Mouse (Mus musculus) intestine, postnatal 0 days (tissue): Measurements from ENCODE around the gene Gpr15. TPM values are rescaled to one million over a fixed set of nuclear protein-coding genes. Genes with fewer than 3 reads are reported as not detected.

ENCODE experiments used
- ATAC-seq: fragments of 200-750 bp; cut with Nextera tagmentation; 2 replicates; pipeline ENCODE4 v1.8.0; 2017; ENCODE audit warnings: mild to moderate bottlenecking, moderate TSS enrichment, moderate library complexity
- H3K27ac ChIP-seq: fragments of 300-500 bp; sonication (generic); 2 replicates; pipeline ENCODE4 v1.5.1; 2014; ENCODE audit warnings: mild to moderate bottlenecking, low read depth, low read length, moderate library complexity
- H3K27me3 ChIP-seq: fragments of 300-500 bp; sonication (generic); replicated peaks from 2 replicates; pipeline ENCODE4 v1.6.1; 2014; ENCODE audit warnings: low read length, mixed read lengths; ENCODE audit not compliant: control insufficient read depth, insufficient read depth
- H3K36me3 ChIP-seq: fragments of 300-500 bp; sonication (generic); 2 replicates; pipeline ENCODE4 v1.6.1; 2014; ENCODE audit warnings: mild to moderate bottlenecking, moderate library complexity; ENCODE audit not compliant: control insufficient read depth, insufficient read depth
- H3K4me1 ChIP-seq: fragments of 300-500 bp; sonication (generic); replicated peaks from 2 replicates; pipeline ENCODE4 v1.6.1; 2014; ENCODE audit warnings: antibody characterized with exemption, low read length, mixed read lengths; ENCODE audit not compliant: control insufficient read depth, insufficient read depth
- H3K4me2 ChIP-seq: fragments of 300-500 bp; sonication (generic); replicated peaks from 2 replicates; pipeline ENCODE4 v1.6.1; 2014; ENCODE audit warnings: low read depth, mild to moderate bottlenecking, moderate library complexity
- H3K4me3 ChIP-seq: fragments of 300-500 bp; sonication (generic); 2 replicates; pipeline ENCODE4 v1.5.1; 2014; ENCODE audit warnings: low read depth, low read length
- H3K9ac ChIP-seq: fragments of 300-500 bp; sonication (generic); 2 replicates; pipeline ENCODE4 v1.6.1; 2014; ENCODE audit warnings: mild to moderate bottlenecking, low read depth, low read length
- H3K9me3 ChIP-seq: fragments of 300-500 bp; sonication (generic); 2 replicates; pipeline ENCODE4 v1.6.1; 2016; ENCODE audit warnings: mixed run types; ENCODE audit not compliant: control insufficient read depth
- CTCF ChIP-seq: sonication (generic); IDR thresholded peaks from 2 replicates; pipeline ENCODE4 v1.5.1; 2016; ENCODE audit warnings: low read depth, mild to moderate bottlenecking, control low read depth, antibody characterized with exemption, moderate library complexity
- WGBS: fragments of 180-500 bp; shearing (Covaris S2); extraction: QIAGEN DNeasy Blood & Tissue Kit; methylation state at CpG from one replicate; pipeline ENCODE4 v1.1.7; 2014; 5-methylcytosine and 5-hydroxymethylcytosine counted together
- polyA plus RNA-seq: library from polyadenylated mRNA; unstranded; fragments of >200 nt; fragmentation: Nextera tagmentation; extraction: Ambion mirVana; gene quantifications from 2 replicates; pipeline ENCODE4 v1.2.1, GENCODE M21; 2015

The Gpr15 gene
- polyA plus RNA-seq, 1 experiment from 2014 or later = 0.20 TPM

DNA sequence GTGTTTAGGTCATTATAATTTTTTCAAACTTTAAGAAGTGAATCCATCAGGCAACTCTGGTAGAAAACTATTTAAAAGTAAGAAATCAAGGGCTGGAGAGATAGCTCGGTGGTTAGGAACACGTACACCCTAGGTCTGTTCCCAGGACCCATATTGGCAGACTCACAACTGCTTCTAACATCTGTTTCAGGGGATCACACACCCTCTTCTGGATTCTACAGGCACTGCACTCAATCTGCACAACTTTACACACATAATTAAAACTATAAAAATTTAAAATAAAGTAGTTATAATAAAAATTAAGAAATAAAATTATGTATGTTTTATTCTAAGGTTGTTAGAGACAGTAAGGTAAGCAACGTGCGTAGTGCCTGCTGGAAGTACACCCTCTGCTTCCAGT, 19.3 kb upstream of the Gpr15 start:
- Histone ChIP-seq H3K9me3 (no peaks in the 10 kb centered on the region), H3K4me2 (no peak overlapping the region), H3K4me3 (no peak overlapping the region), H3K27me3 (no peaks in the 10 kb centered on the region), H3K4me1 (no peaks in the 10 kb centered on the region), H3K27ac (no peak overlapping the region), H3K36me3 (peaks cover 9% of the 10 kb centered on the region; the same call in 1 of the 2 replicates), H3K9ac (no peak overlapping the region)
- WGBS = 80% methylated on average over 4 of the region's 4 CpGs
- no peak for ATAC-seq
- TF ChIP-seq CTCF = peak; percentile 49

GRCm38 (mm10) chr16:58728176-58728671, 9.4 kb upstream of the Gpr15 start:
- H3K9ac ChIP-seq = peak overlapping the region; percentile 71
- ATAC-seq = peak; percentile 77
- H3K27ac ChIP-seq = peak overlapping the region; percentile 83
- no peaks in the 10 kb centered on the region for H3K27me3 ChIP-seq
- H3K4me3 ChIP-seq = peak overlapping the region; percentile 98
- H3K4me2 ChIP-seq = peak overlapping the region; percentile 77
- no peak for TF ChIP-seq CTCF
- no peaks in the 10 kb centered on the region for H3K4me1 ChIP-seq
- no peaks in the 10 kb centered on the region for H3K9me3 ChIP-seq
- WGBS = under 1% methylated on average over 21 of the region's 31 CpGs
- peaks cover 28% of the 10 kb centered on the region for H3K36me3 ChIP-seq

DNA sequence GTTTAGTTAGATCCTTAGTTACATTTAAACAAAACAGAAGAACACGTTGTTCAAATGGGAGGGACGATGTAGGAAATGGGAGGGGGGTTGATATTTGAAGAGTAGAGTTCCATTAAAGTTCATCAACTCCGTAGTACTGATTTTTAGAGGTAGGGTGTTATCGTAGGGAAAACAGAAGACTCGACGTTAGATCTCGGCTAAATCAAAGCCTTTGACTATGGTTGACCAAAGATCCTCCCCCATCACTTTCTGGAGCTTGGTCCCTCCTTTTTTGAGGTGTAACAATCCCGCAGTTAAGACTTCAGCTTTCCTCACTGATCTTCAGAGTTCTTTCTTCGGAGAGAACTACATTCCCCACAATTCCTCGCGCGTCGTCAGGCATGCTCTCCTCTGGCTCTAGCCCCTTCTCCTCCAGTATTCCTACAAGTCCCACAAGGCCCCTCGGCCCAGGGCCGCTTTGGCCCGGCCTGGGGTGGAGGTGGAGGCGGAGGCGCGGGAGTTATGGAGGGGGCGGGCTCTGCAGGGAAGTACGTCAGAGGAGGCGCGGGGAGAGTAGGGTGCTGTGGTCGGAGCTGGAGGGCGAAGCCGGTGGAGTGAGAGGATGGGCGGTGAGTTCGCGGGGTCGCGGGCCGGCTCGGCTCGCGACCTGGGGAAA, 8.7 kb upstream of the Gpr15 start, which contains the start of gene Cldnd1:
TSS of gene Cldnd1 (plus strand) at position 434 of the 655 bp plus-strand sequence.
- peak within 1 kb of the TSS; percentile 98 for H3K4me3 ChIP-seq
- no peaks in the 10 kb centered on the region for H3K4me1 ChIP-seq
- H3K4me2 ChIP-seq = peak within 1 kb of the TSS; percentile 77
- no peak for TF ChIP-seq CTCF
- no peaks in the 10 kb centered on the region for H3K27me3 ChIP-seq
- peak within 1 kb of the TSS; percentile 83 for H3K27ac ChIP-seq
- 2% methylated on average over 35 of the region's 35 CpGs for WGBS
- H3K36me3 ChIP-seq = peaks cover 22% of the 10 kb centered on the region
- ATAC-seq = peak; percentile 100
- no peaks in the 10 kb centered on the region for H3K9me3 ChIP-seq
- H3K9ac ChIP-seq = peak within 1 kb of the TSS; percentile 71

- no peak overlapping the region for H3K27ac ChIP-seq
- TF ChIP-seq CTCF = no peak
- no peaks in the 10 kb centered on the region for H3K4me1 ChIP-seq
- H3K4me2 ChIP-seq = peak overlapping the region; percentile 77
- no peaks in the 10 kb centered on the region for H3K9me3 ChIP-seq
- H3K27me3 ChIP-seq = no peaks in the 10 kb centered on the region
- peak overlapping the region; percentile 98; the same call in 1 of the 2 replicates for H3K4me3 ChIP-seq
- H3K9ac ChIP-seq = 0 out of 2 replicates have a peak overlapping the region, but pooled peaks have one; percentile 71
- H3K36me3 ChIP-seq = peaks cover 15% of the 10 kb centered on the region
- WGBS = 64% methylated on average over 11 of the region's 11 CpGs
- ATAC-seq = no peak
Observed at GRCm38 (mm10) chr16:58726680-58727476, 8.0 kb upstream of the Gpr15 start.

DNA sequence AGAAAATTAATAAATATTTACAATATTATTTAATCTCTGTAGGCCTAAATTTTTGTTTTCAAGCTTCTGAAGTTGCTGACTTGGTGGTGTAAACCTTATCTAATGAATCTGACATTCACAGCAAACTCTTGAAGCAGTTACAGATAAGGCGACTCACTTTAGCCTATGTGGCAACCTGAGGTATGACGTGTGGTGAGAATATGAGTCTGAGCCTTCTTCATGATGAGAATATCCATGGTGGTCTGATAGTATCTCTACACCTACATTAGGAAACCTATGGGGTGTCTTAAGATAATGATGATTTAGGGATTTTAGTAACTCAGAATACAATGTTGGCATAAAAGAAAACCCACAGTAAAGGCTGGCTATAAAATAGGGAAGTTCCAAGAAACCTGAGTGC, 3.4 kb upstream of the Gpr15 start:
- H3K4me1 ChIP-seq = no peaks in the 10 kb centered on the region
- H3K27me3 ChIP-seq = no peaks in the 10 kb centered on the region
- peak; percentile 84 for ATAC-seq
- H3K9me3 ChIP-seq = no peaks in the 10 kb centered on the region
- no peak overlapping the region for H3K9ac ChIP-seq
- no peak overlapping the region for H3K4me2 ChIP-seq
- H3K27ac ChIP-seq = peak overlapping the region; percentile 54; the same call in 1 of the 2 replicates
- TF ChIP-seq CTCF = no peak
- H3K4me3 ChIP-seq = no peak overlapping the region
- H3K36me3 ChIP-seq = no peaks in the 10 kb centered on the region
- 48% methylated on average over 2 of the region's 2 CpGs for WGBS

DNA sequence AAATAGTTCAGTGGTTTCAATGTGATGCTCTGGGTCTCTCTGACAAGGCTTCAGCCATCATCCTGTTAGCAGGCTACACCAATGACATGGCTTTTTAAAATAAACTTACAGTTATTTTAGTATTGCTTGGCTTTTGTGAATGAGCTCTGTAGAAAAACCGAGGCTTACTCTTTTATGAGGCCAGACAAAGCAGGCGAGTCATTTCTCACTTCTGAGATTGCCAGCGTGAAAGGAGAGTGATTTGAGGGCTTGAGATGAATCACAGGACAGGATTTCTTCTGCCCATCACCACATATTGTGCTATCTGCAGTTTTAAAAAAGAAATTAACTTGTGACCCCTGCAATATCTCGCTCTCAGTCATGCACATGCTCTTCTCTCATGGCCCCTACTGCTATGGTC, 3.9 kb downstream of the Gpr15 start:
- Histone ChIP-seq H3K4me3 (no peak overlapping the region), H3K9me3 (no peaks in the 10 kb centered on the region), H3K4me2 (no peak overlapping the region), H3K9ac (no peak overlapping the region), H3K27ac (no peak overlapping the region), H3K36me3 (no peaks in the 10 kb centered on the region), H3K4me1 (no peaks in the 10 kb centered on the region), H3K27me3 (no peaks in the 10 kb centered on the region)
- ATAC-seq = no peak
- WGBS = 62% methylated on average over 4 of the region's 4 CpGs
- no peak for TF ChIP-seq CTCF
